Mouse (Mus musculus) cerebellum, postnatal 25 days (tissue): ENCODE results near the gene Dctn1.

Experiments used
- DNase-seq, 2 experiments: peaks; one replicate each; pipeline ENCODE4 v3.0.0; 2021; ENCODE audit warnings: mixed read lengths in 2 of 2

The Dctn1 gene

GRCm38 (mm10) chr6:83136881-83137575 is 28.7 kb upstream of the Dctn1 start:
- no peak for DNase-seq

- peak in 1 of 2 experiments; percentile 31 for DNase-seq
Measured at GRCm38 (mm10) chr6:83137576-83137950, 28.2 kb upstream of the Dctn1 start.

GRCm38 (mm10) chr6:83138056-83138455 is 27.7 kb upstream of the Dctn1 start:
- DNase-seq = no peak

- no peak for DNase-seq
Measured at GRCm38 (mm10) chr6:83140044-83140443, 25.7 kb upstream of the Dctn1 start.

- DNase-seq = no peak
Measured at GRCm38 (mm10) chr6:83141636-83142035, 24.1 kb upstream of the Dctn1 start.

- peak in 1 of 2 experiments; percentile 50 for DNase-seq
Measured at GRCm38 (mm10) chr6:83142211-83142731, 23.4 kb upstream of the Dctn1 start.

GRCm38 (mm10) chr6:83142886-83143285 is 22.8 kb upstream of the Dctn1 start:
- no peak for DNase-seq

- DNase-seq = no peak
Measured at GRCm38 (mm10) chr6:83145209-83145608, 20.5 kb upstream of the Dctn1 start.

- DNase-seq = no peak
Measured at GRCm38 (mm10) chr6:83145805-83146204, 19.9 kb upstream of the Dctn1 start.

- DNase-seq = no peak
Measured at GRCm38 (mm10) chr6:83147280-83147679, 18.4 kb upstream of the Dctn1 start.

GRCm38 (mm10) chr6:83151721-83152120 is 14.0 kb upstream of the Dctn1 start:
- peak in 1 of 2 experiments; percentile 8 for DNase-seq

- DNase-seq = peak in 1 of 2 experiments; percentile 5
Measured at GRCm38 (mm10) chr6:83153038-83153437, 12.7 kb upstream of the Dctn1 start.

- no peak for DNase-seq
Measured at GRCm38 (mm10) chr6:83153485-83153884, 12.2 kb upstream of the Dctn1 start.

- peak; percentile 32 to 51 for DNase-seq
Measured at GRCm38 (mm10) chr6:83155552-83156238, 10.0 kb upstream of the Dctn1 start.

GRCm38 (mm10) chr6:83156259-83156684 is 9.4 kb upstream of the Dctn1 start, which contains the start of the genes Wdr54 and 1700003E16Rik:
TSS of gene Wdr54 (minus strand) at chr6:83156397.
TSS of gene 1700003E16Rik (plus strand) at chr6:83156404.
- DNase-seq = peak; percentile 78 to 83

- peak in 1 of 2 experiments; percentile 55 for DNase-seq
Measured at GRCm38 (mm10) chr6:83159456-83159855, 6.3 kb upstream of the Dctn1 start.

GRCm38 (mm10) chr6:83161442-83161841 is 4.3 kb upstream of the Dctn1 start:
- no peak for DNase-seq

- DNase-seq = peak; percentile 30 to 44
Measured at GRCm38 (mm10) chr6:83161921-83162641, 3.6 kb upstream of the Dctn1 start.

- peak; percentile 83 to 88 for DNase-seq
Measured at GRCm38 (mm10) chr6:83162701-83163100, 3.0 kb upstream of the Dctn1 start.

GRCm38 (mm10) chr6:83165026-83165606 is 604 bp upstream of the Dctn1 start:
- DNase-seq = peak in 1 of 2 experiments; percentile 29

- no peak for DNase-seq
Measured at GRCm38 (mm10) chr6:83166243-83166630, 517 bp downstream of the Dctn1 start.

- no peak for DNase-seq
Measured at GRCm38 (mm10) chr6:83169872-83170271, 4.2 kb downstream of the Dctn1 start.

- DNase-seq = no peak
Measured at GRCm38 (mm10) chr6:83171063-83171462, 5.3 kb downstream of the Dctn1 start.
